Mouse (Mus musculus): ENCODE data around the gene Tln1. TPM values are rescaled to one million over a fixed set of nuclear protein-coding genes. Genes with fewer than 3 reads are reported as not detected.
A peak's percentile ranks its signal among the peaks of the same experiment; 100 is the strongest.

Gene Tln1
- polyA plus RNA-seq, 1 experiment from 2014 or later: 60.4 TPM

DNA sequence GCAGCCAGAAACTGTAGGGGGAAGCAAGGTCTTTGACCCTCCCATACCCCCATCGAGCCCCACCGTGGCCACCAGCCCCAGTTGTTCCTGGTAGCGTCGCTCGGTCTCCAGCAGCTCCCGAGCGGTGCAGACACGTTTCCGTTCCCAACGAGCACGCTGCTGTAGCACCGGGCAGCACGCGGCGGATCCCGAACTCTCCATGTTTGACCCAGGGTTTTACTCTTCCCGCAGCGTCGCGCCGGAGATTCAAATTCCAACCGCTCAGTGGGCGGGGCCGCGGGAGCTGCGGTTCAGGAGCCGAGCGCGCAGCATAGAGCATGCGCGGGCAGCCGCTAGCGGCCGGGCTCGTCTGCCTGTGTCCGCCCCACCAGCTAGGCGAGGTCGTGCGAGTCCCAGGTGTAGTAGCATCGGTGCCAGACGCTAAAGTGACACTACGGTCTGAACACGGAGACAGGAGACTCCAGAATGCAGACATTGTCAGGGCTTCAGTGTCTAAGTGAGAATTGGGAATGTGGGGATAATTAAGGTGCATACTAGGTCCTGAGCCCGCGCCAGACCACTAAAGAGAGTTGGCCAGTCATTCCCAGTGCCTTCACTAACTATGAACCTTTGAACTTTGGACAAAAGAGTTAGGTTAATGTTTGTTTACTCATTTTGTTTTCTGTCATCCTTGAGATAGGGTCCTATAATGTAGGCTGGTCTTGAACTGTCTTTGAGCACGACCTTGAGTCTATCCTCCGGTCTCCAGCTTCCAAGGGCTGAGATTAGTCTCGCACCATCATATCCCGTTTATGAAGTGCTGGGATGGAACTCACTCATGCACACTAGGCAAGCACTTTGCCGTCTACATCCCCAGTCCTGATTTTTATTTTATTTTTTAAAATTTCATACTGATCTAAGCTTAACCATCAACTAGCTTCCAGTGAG lies 62.8 kb downstream of the Tln1 start, which contains the start of gene Arhgef39:
TSS of gene Arhgef39 (minus strand) at position 289 of the 927 bp plus-strand sequence.
- peak within 1 kb of the TSS; percentile 54 for H3K4me3 ChIP-seq (ENCODE audit: low read depth, low read length)
- H3K36me3 ChIP-seq (ENCODE audit: control insufficient read depth, insufficient read depth, low read length): no peaks in the 10 kb centered on the region
- no peak within 1 kb of the TSS for H3K27ac ChIP-seq (ENCODE audit: low read depth, low read length)
- no peaks in the 10 kb centered on the region for H3K27me3 ChIP-seq (ENCODE audit: control insufficient read depth, insufficient read depth, low read length)
- ATAC-seq (ENCODE audit: low FRiP score) (peak; percentile 85), DNase-seq (ENCODE audit: low spot score) (peak; percentile 93)
- WGBS: 8% methylated on average over 50 of the region's 50 CpGs
- H3K9ac ChIP-seq (ENCODE audit: low read depth, low read length): peak within 1 kb of the TSS; percentile 56
- no peaks in the 10 kb centered on the region for H3K9me3 ChIP-seq (ENCODE audit: control insufficient read depth, low read length)
- H3K4me1 ChIP-seq (replicated peaks; ENCODE audit: control insufficient read depth, insufficient read depth, low read length): peaks cover 5% of the 10 kb centered on the region; the same call in 1 of the 2 replicates
- peak within 1 kb of the TSS; percentile 74 for H3K4me2 ChIP-seq (replicated peaks; ENCODE audit: low read depth, low read length)

DNA sequence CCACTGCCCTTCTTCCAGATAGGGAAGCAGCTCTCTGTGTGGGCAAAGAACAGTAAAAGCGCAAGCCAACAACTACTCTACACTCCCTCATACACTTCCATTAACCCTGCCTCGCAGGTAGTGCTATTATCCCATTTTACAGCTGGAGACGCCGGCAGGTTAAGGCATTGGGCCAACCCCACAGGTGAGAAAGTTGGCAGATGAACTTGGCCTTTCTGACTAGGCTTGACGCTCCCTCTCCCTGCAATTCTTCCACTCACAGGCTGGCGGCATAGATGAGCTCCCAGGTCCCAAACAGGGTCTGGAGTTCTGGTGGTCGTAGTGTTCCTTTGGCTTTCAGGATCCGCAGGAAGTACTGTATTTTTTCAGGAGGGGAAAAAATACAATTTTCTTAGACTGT lies 63.5 kb downstream of the Tln1 start:
- Histone ChIP-seq H3K27ac (ENCODE audit: low read depth, low read length) (no peak overlapping the region), H3K4me2 (replicated peaks; ENCODE audit: low read depth, low read length) (peak overlapping the region; percentile 74), H3K4me3 (ENCODE audit: low read depth, low read length) (peak overlapping the region; percentile 54), H3K9me3 (ENCODE audit: control insufficient read depth, low read length) (no peaks in the 10 kb centered on the region), H3K27me3 (ENCODE audit: control insufficient read depth, insufficient read depth, low read length) (no peaks in the 10 kb centered on the region), H3K36me3 (ENCODE audit: control insufficient read depth, insufficient read depth, low read length) (no peaks in the 10 kb centered on the region), H3K4me1 (replicated peaks; ENCODE audit: control insufficient read depth, insufficient read depth, low read length) (peaks cover 5% of the 10 kb centered on the region; the same call in 1 of the 2 replicates), H3K9ac (ENCODE audit: low read depth, low read length) (peak overlapping the region; percentile 56)
- 13% methylated on average over 8 of the region's 8 CpGs for WGBS
- peak; percentile 58 for DNase-seq (ENCODE audit: low spot score)
- ATAC-seq (ENCODE audit: low FRiP score): peak; percentile 61; the same call in 1 of the 2 replicates

DNA sequence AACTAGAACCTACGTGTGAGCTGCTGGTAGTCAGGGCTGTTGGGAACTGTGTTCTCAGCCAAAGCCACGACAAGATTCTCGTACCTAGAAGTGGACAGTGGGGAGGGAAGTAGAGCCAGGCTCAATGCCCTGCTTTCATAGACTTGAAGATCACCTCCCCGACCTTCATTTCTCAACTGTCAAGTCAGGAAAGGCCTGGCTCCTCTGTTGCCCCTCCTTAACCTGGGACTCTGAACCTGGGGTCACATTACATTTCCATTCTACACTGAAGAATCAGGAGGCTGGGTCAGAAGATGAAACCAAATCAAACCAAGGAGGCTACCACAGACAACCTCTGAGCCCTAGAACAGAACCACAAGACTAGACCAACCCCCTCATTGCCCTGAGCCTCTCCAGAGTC lies 64.5 kb downstream of the Tln1 start:
- Histone ChIP-seq H3K4me3 (ENCODE audit: low read depth, low read length) (peak overlapping the region; percentile 54; the same call in 1 of the 2 replicates), H3K27ac (ENCODE audit: low read depth, low read length) (no peak overlapping the region), H3K9me3 (ENCODE audit: control insufficient read depth, low read length) (no peaks in the 10 kb centered on the region), H3K9ac (ENCODE audit: low read depth, low read length) (no peak overlapping the region), H3K36me3 (ENCODE audit: control insufficient read depth, insufficient read depth, low read length) (no peaks in the 10 kb centered on the region), H3K4me1 (replicated peaks; ENCODE audit: control insufficient read depth, insufficient read depth, low read length) (peaks cover 5% of the 10 kb centered on the region; the same call in 1 of the 2 replicates), H3K27me3 (ENCODE audit: control insufficient read depth, insufficient read depth, low read length) (no peaks in the 10 kb centered on the region), H3K4me2 (replicated peaks; ENCODE audit: low read depth, low read length) (peak overlapping the region; percentile 74)
- ATAC-seq (ENCODE audit: low FRiP score) (no peak), DNase-seq (ENCODE audit: low spot score) (no peak)
- WGBS: 73% methylated on average over 4 of the region's 4 CpGs

DNA sequence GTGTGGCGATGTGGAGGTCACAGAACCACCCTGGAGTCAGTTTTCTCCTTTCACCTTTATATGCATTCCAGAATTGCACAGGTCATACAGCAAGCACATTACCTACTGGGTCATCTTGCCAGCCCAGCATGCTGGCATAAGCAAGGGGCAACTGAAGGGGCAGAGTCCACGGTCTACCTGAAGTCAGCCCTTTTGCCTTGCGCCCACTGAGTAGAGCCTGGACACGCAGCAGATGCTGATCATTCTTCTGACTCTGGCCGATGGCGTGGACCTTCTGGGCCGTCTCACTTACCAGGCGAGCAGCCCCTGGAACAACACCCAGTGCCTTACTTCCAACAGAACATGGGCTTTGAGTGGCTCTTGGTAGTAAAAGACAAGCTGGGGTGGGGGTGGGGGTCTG lies 65.1 kb downstream of the Tln1 start:
- H3K27ac ChIP-seq (ENCODE audit: low read depth, low read length): no peak overlapping the region
- H3K4me1 ChIP-seq (replicated peaks; ENCODE audit: control insufficient read depth, insufficient read depth, low read length): peaks cover 5% of the 10 kb centered on the region; the same call in 1 of the 2 replicates
- H3K4me3 ChIP-seq (ENCODE audit: low read depth, low read length): no peak overlapping the region
- H3K4me2 ChIP-seq (replicated peaks; ENCODE audit: low read depth, low read length): no peak overlapping the region
- H3K36me3 ChIP-seq (ENCODE audit: control insufficient read depth, insufficient read depth, low read length): no peaks in the 10 kb centered on the region
- ATAC-seq (ENCODE audit: low FRiP score) (no peak), DNase-seq (ENCODE audit: low spot score) (no peak)
- 94% methylated on average over 8 of the region's 8 CpGs for whole genome bisulfite sequencing
- H3K9me3 ChIP-seq (ENCODE audit: control insufficient read depth, low read length): no peaks in the 10 kb centered on the region
- H3K27me3 ChIP-seq (ENCODE audit: control insufficient read depth, insufficient read depth, low read length): no peaks in the 10 kb centered on the region
- H3K9ac ChIP-seq (ENCODE audit: low read depth, low read length): no peak overlapping the region

DNA sequence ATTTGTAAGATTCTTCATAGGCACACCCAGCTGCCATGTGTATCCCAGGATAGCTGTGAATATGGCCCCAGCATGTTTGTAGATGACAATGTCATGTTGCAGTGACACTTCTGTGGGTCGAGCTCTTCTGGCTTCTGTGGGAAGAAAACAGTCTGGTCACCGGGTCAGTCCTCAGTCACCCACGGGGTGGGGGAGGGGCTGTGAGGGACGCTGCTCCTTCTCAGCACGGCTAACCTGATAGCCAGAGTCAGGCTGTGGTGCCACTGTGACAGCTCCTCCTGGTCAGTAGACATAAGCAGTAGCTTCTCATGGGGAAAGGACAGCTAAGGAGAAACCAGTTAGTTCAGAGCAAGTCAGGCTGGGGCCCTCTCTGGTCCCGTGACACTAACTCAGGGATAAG lies 65.9 kb downstream of the Tln1 start:
- no peaks in the 10 kb centered on the region for H3K27me3 ChIP-seq (ENCODE audit: control insufficient read depth, insufficient read depth, low read length)
- no peaks in the 10 kb centered on the region for H3K9me3 ChIP-seq (ENCODE audit: control insufficient read depth, low read length)
- no peak overlapping the region for H3K27ac ChIP-seq (ENCODE audit: low read depth, low read length)
- no peak overlapping the region for H3K4me2 ChIP-seq (replicated peaks; ENCODE audit: low read depth, low read length)
- ATAC-seq (ENCODE audit: low FRiP score): no peak
- H3K9ac ChIP-seq (ENCODE audit: low read depth, low read length): no peak overlapping the region
- DNase-seq (ENCODE audit: low spot score): no peak
- H3K4me3 ChIP-seq (ENCODE audit: low read depth, low read length): no peak overlapping the region
- H3K36me3 ChIP-seq (ENCODE audit: control insufficient read depth, insufficient read depth, low read length): no peaks in the 10 kb centered on the region
- H3K4me1 ChIP-seq (replicated peaks; ENCODE audit: control insufficient read depth, insufficient read depth, low read length): peaks cover 5% of the 10 kb centered on the region; the same call in 1 of the 2 replicates
- WGBS: 60% methylated on average over 6 of the region's 6 CpGs

DNA sequence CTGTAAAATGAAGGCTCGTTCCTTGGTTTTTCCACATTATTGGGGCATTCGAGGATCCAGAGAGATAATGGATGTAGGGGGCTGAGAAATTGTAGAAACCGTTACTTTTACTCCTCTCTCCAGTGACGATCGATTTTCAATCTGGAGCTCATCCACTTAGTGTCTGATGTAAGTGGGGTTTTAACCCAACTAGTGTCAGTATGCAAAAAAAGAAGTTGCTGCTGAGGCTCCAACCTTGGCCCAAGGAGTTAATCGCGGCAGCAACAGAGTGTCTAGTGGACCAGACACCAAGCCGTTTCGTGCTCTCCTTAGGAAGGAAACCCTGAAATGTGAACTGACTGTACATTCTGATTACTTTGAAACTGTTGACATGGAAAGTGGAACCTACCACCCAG lies 68.6 kb downstream of the Tln1 start:
- 4% methylated on average over 9 of the region's 9 CpGs for WGBS
- Histone ChIP-seq H3K36me3 (ENCODE audit: control insufficient read depth, insufficient read depth, low read length) (no peaks in the 10 kb centered on the region), H3K4me3 (ENCODE audit: low read depth, low read length) (peak overlapping the region; percentile 64), H3K4me1 (replicated peaks; ENCODE audit: control insufficient read depth, insufficient read depth, low read length) (peaks cover 5% of the 10 kb centered on the region; the same call in 1 of the 2 replicates), H3K27ac (ENCODE audit: low read depth, low read length) (no peak overlapping the region), H3K9me3 (ENCODE audit: control insufficient read depth, low read length) (no peaks in the 10 kb centered on the region), H3K9ac (ENCODE audit: low read depth, low read length) (peak overlapping the region; percentile 71), H3K27me3 (ENCODE audit: control insufficient read depth, insufficient read depth, low read length) (no peaks in the 10 kb centered on the region), H3K4me2 (replicated peaks; ENCODE audit: low read depth, low read length) (peak overlapping the region; percentile 60)
- DNase-seq (ENCODE audit: low spot score) (no peak), ATAC-seq (ENCODE audit: low FRiP score) (no peak)

DNA sequence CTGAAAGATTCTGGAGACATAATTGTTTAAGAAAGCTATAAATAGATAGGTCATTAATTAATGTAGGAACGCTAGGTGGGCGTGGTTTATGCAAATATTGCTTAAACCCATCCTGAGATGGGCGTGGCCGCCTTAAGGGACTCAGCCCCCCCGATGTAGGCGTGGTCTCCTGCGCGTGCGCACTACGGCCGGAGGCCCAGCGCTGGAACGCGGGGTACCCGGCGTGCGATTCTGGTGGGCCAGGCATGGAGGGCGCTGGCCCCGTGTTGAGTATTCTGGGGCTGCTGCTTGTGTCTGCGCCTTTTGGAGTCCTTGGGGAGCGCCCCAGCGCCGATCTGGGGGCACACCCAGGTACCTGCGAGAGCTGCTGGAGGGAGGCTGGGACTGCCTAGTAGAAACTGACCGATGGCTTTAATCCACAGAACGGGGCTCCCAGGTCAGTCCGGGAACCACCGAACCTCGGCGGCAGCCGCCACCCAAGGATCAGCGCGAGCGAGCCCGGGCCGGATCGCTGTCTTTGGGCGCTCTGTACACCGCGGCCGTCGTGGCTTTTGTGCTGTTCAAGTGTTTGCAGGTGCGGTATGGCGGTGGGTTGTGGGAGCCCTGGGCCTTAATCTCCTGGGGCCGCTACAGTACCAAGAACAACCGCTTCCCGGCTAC lies 69.2 kb downstream of the Tln1 start:
- under 1% methylated on average over 47 of the region's 47 CpGs for WGBS
- no peaks in the 10 kb centered on the region for H3K27me3 ChIP-seq (ENCODE audit: control insufficient read depth, insufficient read depth, low read length)
- H3K36me3 ChIP-seq (ENCODE audit: control insufficient read depth, insufficient read depth, low read length): no peaks in the 10 kb centered on the region
- no peaks in the 10 kb centered on the region; the same call in 1 of the 2 replicates for H3K4me1 ChIP-seq (replicated peaks; ENCODE audit: control insufficient read depth, insufficient read depth, low read length)
- H3K9me3 ChIP-seq (ENCODE audit: control insufficient read depth, low read length): no peaks in the 10 kb centered on the region
- DNase-seq (ENCODE audit: low spot score) (peak; percentile 99), ATAC-seq (ENCODE audit: low FRiP score) (peak; percentile 91)
- H3K4me2 ChIP-seq (replicated peaks; ENCODE audit: low read depth, low read length): peak overlapping the region; percentile 60
- peak overlapping the region; percentile 84 for H3K27ac ChIP-seq (ENCODE audit: low read depth, low read length)
- peak overlapping the region; percentile 64 for H3K4me3 ChIP-seq (ENCODE audit: low read depth, low read length)
- peak overlapping the region; percentile 71 for H3K9ac ChIP-seq (ENCODE audit: low read depth, low read length)

DNA sequence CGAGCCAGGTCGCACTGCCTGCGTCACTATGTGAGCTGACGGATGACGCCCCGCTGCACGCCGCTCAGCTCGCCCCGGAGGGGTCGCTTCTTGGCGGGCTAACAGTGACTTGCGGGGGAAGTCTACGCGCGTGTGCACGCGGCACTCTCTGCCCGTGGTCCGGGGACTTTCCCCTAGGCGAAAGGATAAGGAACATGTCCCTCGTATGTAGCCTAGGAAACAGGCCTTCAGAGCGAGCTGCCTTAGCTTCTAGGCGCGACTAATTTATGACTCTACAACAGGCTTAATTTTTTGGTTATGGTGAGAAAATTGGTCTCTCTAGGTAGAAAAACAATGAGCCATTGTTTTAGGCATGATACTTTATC lies 69.7 kb downstream of the Tln1 start, which contains the start of gene Ccdc107:
TSS of gene Ccdc107 (plus strand) at position 80 of the 365 bp plus-strand sequence.
- H3K36me3 ChIP-seq (ENCODE audit: control insufficient read depth, insufficient read depth, low read length): no peaks in the 10 kb centered on the region
- H3K9me3 ChIP-seq (ENCODE audit: control insufficient read depth, low read length): no peaks in the 10 kb centered on the region
- peak within 1 kb of the TSS; percentile 60 for H3K4me2 ChIP-seq (replicated peaks; ENCODE audit: low read depth, low read length)
- DNase-seq (ENCODE audit: low spot score) (peak; percentile 89), ATAC-seq (ENCODE audit: low FRiP score) (peak; percentile 97)
- peak within 1 kb of the TSS; percentile 71 for H3K9ac ChIP-seq (ENCODE audit: low read depth, low read length)
- H3K27me3 ChIP-seq (ENCODE audit: control insufficient read depth, insufficient read depth, low read length): no peaks in the 10 kb centered on the region
- peak within 1 kb of the TSS; percentile 84 for H3K27ac ChIP-seq (ENCODE audit: low read depth, low read length)
- H3K4me3 ChIP-seq (ENCODE audit: low read depth, low read length): peak within 1 kb of the TSS; percentile 64
- WGBS: 1% methylated on average over 25 of the region's 25 CpGs
- no peaks in the 10 kb centered on the region; the same call in 1 of the 2 replicates for H3K4me1 ChIP-seq (replicated peaks; ENCODE audit: control insufficient read depth, insufficient read depth, low read length)
